Mouse (Mus musculus): ENCODE results near the gene Traip.

DNA sequence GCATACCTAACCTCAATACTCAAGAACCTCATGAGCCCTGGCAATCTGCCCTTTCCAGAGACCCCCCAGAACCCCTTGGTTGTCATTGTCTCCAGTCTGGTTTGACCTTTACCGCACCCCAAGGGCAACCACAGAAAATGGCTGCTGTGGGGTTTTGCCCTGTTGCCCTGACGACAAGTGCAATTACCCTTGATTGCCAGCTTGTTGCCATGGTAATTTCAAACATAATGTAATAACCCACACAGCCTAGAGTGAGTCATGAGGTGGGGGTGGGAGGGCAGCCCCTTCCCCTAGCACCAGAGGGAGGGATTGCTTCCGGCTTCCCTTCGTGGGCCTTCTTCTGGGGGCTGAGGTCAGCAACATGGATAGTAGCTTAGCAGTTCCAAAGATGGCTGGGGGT lies 17.7 kb upstream of the Traip start:
- TF ChIP-seq CTCF (conservative IDR thresholded peaks at IDR 0.05; ENCODE audit: insufficient read depth, insufficient read length, low read depth, low read length): no peak
- TF ChIP-seq POLR2A (IDR thresholded peaks at IDR 0.05; ENCODE audit: low read depth, low read length): no peak

Measured in kidney, adult 2 months (tissue).